Mouse (Mus musculus) heart, adult 9 months (tissue): ENCODE data around the gene Thop1.

Experiments used
- DNase-seq, 2 experiments: peaks; one replicate each; pipeline ENCODE4 v3.0.0; 2022; ENCODE audit warnings: low spot score in 2 of 2

Gene Thop1

DNA sequence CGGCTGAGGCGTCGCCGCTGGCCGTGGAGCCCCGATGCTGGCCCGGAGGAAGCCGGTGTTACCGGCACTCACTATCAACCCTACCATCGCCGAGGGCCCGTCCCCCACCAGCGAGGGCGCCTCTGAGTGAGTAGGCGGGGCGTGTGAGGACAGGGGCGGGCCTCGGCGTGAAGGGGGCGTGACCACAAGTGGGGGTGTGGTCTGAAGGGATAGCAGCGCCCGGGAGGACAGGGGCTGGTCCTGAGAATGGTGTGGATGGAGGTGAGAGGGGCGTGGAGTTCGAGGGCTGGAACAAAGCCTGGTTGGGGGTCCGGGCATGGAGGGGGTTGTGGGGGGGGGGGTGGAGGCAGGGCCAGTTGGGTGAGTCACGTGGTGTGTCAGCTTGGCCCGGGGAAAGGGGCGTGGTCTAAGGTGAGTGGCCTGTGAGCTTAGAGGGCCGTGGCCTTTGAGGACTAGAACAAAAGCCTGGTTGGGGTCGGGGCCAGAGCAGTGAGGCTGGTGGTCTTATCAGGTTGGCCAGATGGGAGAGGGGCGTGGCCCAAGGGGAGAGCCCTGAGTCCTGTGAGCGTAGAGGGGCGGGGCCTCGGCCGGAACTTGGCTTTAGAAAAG lies 36.4 kb downstream of the Thop1 start:
- peak; percentile 80 to 81 for DNase-seq

DNA sequence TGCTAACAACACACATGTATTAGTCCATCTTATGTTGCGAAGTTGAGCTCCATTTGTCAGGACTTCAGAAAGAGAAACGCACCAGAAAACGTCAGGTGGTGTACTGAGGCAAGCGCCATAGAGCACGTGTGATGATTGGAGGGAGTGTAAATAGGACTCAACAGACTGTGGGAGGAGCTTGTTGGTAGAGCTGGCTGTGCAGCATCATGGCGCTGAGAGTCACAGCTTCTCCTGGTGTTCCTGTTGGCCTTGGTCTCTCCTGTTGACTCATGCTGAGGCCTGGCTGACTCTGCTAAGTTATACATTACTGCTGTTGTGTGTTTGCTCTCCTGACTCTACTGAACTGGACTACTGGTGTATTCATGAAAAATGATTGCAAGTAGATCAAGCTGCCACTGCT lies 43.1 kb downstream of the Thop1 start:
- DNase-seq = no peak

DNA sequence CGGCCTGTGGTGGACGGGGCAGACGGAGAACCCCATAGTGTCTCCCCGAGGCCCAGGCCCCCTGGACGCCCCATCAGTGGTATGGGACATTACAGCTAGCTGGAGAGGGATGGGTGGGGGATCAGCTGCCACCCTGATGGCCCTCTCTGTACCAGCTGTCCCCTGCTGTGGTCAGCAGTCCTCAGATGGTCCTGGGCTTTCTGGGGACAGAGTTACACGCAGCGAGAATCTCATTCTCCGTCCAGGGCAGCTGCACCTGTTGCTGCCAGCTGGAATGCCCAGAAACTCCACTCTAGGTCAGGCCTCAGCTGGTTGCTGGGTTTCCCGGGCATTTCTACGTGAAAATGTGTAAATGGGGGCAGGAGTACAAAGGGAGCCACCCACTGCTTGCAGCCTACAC lies 49.8 kb downstream of the Thop1 start:
- no peak for DNase-seq

DNA sequence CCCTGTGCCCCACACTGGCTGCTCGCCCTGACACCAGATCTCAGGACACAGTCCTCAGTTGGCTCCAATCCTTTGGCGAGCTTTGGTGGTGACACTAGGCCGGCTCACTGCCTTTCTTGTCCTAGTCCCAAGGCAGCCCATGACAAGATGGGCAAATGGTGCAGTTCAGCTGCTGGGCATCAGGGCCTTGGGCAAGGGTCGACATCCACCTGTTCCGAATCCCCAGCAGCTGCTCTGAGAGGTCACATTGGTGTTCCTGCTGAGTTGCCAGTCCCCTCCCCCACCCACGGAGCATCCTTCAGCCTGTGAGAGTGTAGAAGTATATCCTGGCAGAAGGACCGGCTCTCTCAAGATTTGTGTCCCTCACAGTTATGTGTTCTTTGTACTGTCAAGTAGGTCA lies 50.8 kb downstream of the Thop1 start:
- no peak for DNase-seq

DNA sequence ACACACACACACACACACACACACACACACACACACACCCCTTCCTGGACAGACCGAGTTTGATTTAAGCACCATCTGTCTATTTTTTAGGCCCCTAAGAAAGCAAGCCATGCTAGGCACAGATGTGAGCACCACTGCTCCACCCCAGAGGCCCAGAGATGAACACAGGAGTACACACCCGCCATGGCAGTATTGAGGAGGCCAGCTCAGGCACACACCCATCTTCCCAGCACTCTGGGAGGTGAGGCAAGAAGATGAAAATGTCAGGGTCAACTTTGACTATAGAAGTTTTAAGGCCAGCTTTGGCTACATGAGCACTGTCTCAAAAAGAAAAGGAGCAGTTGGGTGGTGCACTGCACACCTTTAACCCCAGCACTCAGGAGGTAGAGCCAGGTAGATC lies 53.1 kb downstream of the Thop1 start:
- no peak for DNase-seq

DNA sequence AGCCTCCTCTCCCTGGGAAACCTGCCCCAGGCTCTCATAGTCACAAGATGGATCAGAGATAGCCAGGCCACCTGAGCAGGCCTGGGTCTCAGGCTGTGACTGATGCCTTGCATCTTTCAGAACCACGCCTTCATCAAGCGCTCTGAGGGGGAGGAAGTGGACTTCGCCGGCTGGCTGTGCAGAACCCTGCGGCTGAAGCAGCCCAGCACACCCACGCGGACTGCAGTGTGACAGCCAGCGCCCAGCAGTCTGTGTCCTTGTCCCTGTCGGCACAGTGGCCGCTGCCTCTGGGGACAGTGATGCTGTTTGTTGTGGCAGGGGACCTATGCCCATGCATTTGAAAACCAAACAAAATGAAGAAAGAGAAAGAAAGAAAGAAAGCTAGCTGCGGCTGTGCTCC lies 53.7 kb downstream of the Thop1 start:
- no peak for DNase-seq
